Mouse (Mus musculus) kidney, embryonic 16.5 days (tissue): ENCODE results near the gene A630023A22Rik. TPM values are rescaled to one million over a fixed set of nuclear protein-coding genes. Genes with fewer than 3 reads are reported as not detected.

Source experiments
- ATAC-seq: fragments of 200-750 bp; cut with Nextera tagmentation; 2 replicates; pipeline ENCODE4 v1.8.0; 2017; ENCODE audit warnings: moderate TSS enrichment; ENCODE audit not compliant: low FRiP score, low TSS enrichment
- H3K27ac ChIP-seq: fragments of 300-500 bp; sonication (generic); 2 replicates; pipeline ENCODE4 v1.5.1; 2014; ENCODE audit warnings: low read length
- H3K27me3 ChIP-seq: fragments of 300-500 bp; sonication (generic); 2 replicates; pipeline ENCODE4 v1.6.1; 2014; ENCODE audit warnings: low read length, control low read depth, mixed read lengths; ENCODE audit not compliant: insufficient read depth
- H3K36me3 ChIP-seq: fragments of 300-500 bp; sonication (generic); 2 replicates; pipeline ENCODE4 v1.6.1; 2014; ENCODE audit warnings: low read length, control low read depth, mixed read lengths; ENCODE audit not compliant: insufficient read depth
- H3K4me1 ChIP-seq: fragments of 300-500 bp; sonication (generic); 2 replicates; pipeline ENCODE4 v1.6.1; 2014; ENCODE audit warnings: low read length, control low read depth, mixed read lengths; ENCODE audit not compliant: insufficient read depth
- H3K4me2 ChIP-seq: fragments of 300-500 bp; sonication (generic); replicated peaks from 2 replicates; pipeline ENCODE4 v1.6.1; 2014; ENCODE audit warnings: low read depth, low read length
- H3K4me3 ChIP-seq: fragments of 300-500 bp; sonication (generic); 2 replicates; pipeline ENCODE4 v1.5.1; 2014; ENCODE audit warnings: mild to moderate bottlenecking, low read length
- H3K9ac ChIP-seq: fragments of 300-500 bp; sonication (generic); replicated peaks from 2 replicates; pipeline ENCODE4 v1.6.1; 2014; ENCODE audit warnings: low read length
- H3K9me3 ChIP-seq: fragments of 300-500 bp; sonication (generic); 2 replicates; pipeline ENCODE4 v1.6.1; 2016; ENCODE audit warnings: low read length, control low read depth
- WGBS: fragments of 180-500 bp; shearing (Covaris S2); extraction: QIAGEN DNeasy Blood & Tissue Kit; methylation state at CpG from one replicate; pipeline ENCODE4 v1.1.7; 2014; 5-methylcytosine and 5-hydroxymethylcytosine counted together
- polyA plus RNA-seq: library from polyadenylated mRNA; unstranded; fragments of >200 nt; fragmentation: Nextera tagmentation; extraction: Ambion mirVana; gene quantifications from 2 replicates; pipeline ENCODE4 v1.2.1, GENCODE M21; 2015

Gene A630023A22Rik
- polyA plus RNA-seq, 1 experiment from 2014 or later, result not detected

DNA sequence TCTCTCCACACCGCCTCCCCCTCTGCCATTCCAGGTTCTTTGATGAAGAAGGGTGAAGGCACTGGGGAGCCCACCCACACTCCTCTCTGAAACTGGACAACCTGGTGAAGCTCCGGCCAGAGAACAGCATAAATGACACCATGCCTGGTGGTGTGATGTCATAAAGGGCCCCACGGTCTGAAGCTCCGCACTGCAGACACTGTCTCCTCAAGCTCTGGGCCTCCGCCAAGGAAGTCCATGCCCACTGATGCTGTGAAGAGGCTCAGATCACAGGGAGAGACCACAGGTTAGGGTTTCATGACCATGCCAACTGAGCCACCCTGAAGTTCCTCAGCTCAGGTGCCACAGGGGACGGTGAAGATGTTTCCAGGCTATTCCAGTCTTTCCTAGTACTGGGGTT lies 50.0 kb downstream of the A630023A22Rik start, which contains the start of gene Antxrl:
Gene Antxrl (plus strand): TSS at position 192 of the 400 bp plus-strand sequence.
- 85% methylated on average over 6 of the region's 6 CpGs for WGBS

DNA sequence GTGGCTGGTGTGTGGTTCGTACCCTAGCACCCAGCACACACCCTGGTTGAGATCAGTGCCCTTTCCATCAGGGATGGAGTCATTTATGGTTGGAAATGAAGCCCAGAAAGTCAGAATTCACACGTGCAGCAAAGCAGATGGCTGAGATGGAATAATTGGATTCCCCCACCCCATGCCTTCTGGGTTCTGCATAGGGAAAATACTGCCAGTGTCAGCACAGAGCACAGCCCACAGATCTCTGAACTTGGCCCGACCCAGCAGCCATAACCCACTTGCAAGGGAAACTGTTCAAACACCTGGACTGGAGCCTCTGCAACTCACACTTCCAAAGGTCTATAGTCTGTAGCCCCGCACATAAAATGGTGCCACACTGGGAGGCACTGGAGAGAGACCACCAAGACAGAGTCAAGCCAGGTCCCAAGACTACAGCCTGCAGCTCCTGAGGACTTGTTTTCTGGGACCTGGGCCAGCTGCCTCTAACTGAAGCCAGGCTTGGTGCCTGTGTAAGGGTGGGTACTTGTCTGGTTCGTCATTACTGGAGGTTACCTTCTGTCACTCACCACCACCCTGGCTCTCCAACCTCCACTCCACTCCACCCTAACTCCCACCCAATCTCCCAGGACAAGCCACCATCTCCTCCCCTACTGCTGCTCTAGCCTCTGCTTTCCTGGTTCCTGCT lies 52.3 kb downstream of the A630023A22Rik start:
- H3K27ac ChIP-seq, result no peak overlapping the region
- no peak overlapping the region for H3K4me3 ChIP-seq
- WGBS, result 63% methylated on average over 5 of the region's 5 CpGs
- H3K36me3 ChIP-seq, result no peaks in the 10 kb centered on the region
- H3K9ac ChIP-seq, result no peak overlapping the region
- no peaks in the 10 kb centered on the region for H3K9me3 ChIP-seq
- H3K4me2 ChIP-seq, result no peak overlapping the region
- no peaks in the 10 kb centered on the region for H3K27me3 ChIP-seq
- ATAC-seq, result no peak
- no peaks in the 10 kb centered on the region for H3K4me1 ChIP-seq

More for the DNA sequence above, 50.0 kb downstream of the A630023A22Rik start, which contains the start of gene Antxrl:
- H3K27me3 ChIP-seq, result no peaks in the 10 kb centered on the region
- H3K9ac ChIP-seq, result no peak within 1 kb of the TSS
- H3K27ac ChIP-seq, result no peak within 1 kb of the TSS
- no peak within 1 kb of the TSS for H3K4me3 ChIP-seq
- no peaks in the 10 kb centered on the region for H3K36me3 ChIP-seq
- no peak within 1 kb of the TSS for H3K4me2 ChIP-seq
- ATAC-seq, result no peak
- H3K4me1 ChIP-seq, result no peaks in the 10 kb centered on the region
- no peaks in the 10 kb centered on the region for H3K9me3 ChIP-seq

DNA sequence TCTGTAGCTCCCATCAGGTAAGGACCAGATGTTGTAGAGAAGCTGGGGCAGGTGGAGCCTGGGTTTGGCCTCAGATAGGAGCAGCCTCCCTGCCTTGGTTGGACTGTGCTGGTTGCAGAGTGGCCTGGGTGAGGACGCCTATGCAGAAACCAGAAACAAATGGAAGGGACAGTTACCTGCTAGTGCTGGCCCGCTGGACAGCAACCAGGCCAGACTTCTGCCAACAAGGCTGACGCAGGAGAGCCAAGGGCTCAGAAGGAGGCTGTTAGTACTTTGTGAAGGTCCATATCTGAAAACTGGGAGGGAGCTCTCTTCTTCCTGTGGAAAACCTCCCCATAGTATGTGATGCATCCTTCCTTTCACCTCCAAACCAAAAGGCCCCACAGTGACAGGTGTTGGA lies 59.2 kb downstream of the A630023A22Rik start:
- 62% methylated on average over 3 of the region's 3 CpGs for WGBS
- no peak overlapping the region for H3K4me3 ChIP-seq

GRCm38 (mm10) chr14:34041241-34041640 lies 61.3 kb downstream of the A630023A22Rik start:
- H3K36me3 ChIP-seq, result no peaks in the 10 kb centered on the region
- WGBS, result 87% methylated on average over 4 of the region's 4 CpGs

More for the DNA sequence above, 59.2 kb downstream of the A630023A22Rik start:
- Histone ChIP-seq H3K27me3 (no peaks in the 10 kb centered on the region), H3K4me1 (no peaks in the 10 kb centered on the region), H3K4me2 (no peak overlapping the region), H3K9me3 (no peaks in the 10 kb centered on the region), H3K9ac (no peak overlapping the region), H3K36me3 (no peaks in the 10 kb centered on the region), H3K27ac (no peak overlapping the region)
- no peak for ATAC-seq

DNA sequence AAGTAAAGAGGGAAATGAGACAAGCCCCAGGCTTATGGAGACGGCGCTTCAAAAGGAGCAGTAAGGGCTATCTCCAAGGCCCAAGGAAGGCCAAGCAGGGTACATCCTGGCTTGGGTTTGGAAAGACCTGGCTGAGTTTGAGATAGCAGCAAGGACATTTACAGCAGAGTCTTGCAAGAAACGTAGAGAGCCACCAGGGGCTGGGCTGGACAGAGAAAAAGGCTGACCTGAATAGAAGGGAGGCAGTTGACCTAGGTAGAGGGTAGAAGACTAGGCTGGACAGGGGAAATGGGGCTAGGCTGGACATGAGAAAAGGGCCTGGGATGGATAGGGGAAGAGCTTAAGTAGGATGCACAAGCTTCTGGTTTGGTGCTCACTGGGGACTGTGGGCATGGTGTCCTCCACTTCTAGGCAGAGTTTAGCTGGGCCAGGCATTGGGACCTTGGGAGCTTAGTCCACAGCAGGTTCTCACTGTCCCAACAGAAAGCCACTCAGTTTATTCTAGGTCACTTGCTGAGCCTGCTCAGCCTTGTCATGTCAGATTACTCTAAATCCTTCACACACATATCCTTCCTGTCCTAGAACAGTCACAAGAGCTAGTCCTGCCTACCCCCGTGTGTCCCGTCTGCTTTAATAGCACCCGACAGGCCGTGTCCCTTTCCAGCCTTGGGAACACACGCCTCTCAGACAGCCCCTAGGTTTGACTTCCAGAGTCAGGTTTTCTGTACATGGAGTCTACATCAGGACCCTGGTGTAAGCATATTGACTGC lies 68.5 kb downstream of the A630023A22Rik start:
- WGBS, result 82% methylated on average over 8 of the region's 8 CpGs
- Histone ChIP-seq H3K27me3 (no peaks in the 10 kb centered on the region), H3K9ac (no peak overlapping the region), H3K36me3 (no peaks in the 10 kb centered on the region), H3K4me1 (no peaks in the 10 kb centered on the region), H3K4me3 (no peak overlapping the region), H3K4me2 (no peak overlapping the region), H3K27ac (no peak overlapping the region), H3K9me3 (no peaks in the 10 kb centered on the region)
- no peak for ATAC-seq

More at GRCm38 (mm10) chr14:34041241-34041640, 61.3 kb downstream of the A630023A22Rik start:
- no peak overlapping the region for H3K4me2 ChIP-seq
- H3K9ac ChIP-seq, result no peak overlapping the region
- no peak overlapping the region for H3K4me3 ChIP-seq
- no peak overlapping the region for H3K27ac ChIP-seq
- no peaks in the 10 kb centered on the region for H3K27me3 ChIP-seq
- no peak for ATAC-seq
- no peaks in the 10 kb centered on the region for H3K4me1 ChIP-seq
- H3K9me3 ChIP-seq, result no peaks in the 10 kb centered on the region

DNA sequence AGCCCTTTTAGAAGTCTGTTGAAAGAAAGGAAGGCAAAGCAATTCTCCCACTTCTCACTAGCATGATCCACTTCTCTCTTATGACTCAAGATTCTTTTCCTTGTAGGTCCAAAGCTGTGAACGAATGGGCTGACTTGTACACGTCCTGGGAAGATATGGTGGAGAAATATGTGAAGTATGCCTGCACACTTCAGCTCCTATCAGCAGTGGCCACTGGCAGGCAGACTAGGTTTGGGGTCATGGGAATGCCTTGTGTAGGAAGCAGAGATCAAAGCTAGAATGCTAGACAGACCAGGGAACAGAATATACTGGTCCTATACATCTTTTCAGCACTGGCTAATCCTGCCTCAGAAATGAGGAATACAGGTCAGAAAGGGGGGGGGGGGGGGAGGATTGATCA lies 75.8 kb downstream of the A630023A22Rik start:
- 75% methylated on average over 2 of the region's 2 CpGs for WGBS
- H3K4me3 ChIP-seq, result no peak overlapping the region
- ATAC-seq, result no peak
- H3K4me1 ChIP-seq, result no peaks in the 10 kb centered on the region
- H3K4me2 ChIP-seq, result no peak overlapping the region
- H3K27ac ChIP-seq, result no peak overlapping the region
- H3K36me3 ChIP-seq, result no peaks in the 10 kb centered on the region
- H3K9me3 ChIP-seq, result 0 out of 2 replicates have a peak, but pooled peaks cover 2% of the 10 kb centered on the region
- no peaks in the 10 kb centered on the region for H3K27me3 ChIP-seq
- H3K9ac ChIP-seq, result no peak overlapping the region

DNA sequence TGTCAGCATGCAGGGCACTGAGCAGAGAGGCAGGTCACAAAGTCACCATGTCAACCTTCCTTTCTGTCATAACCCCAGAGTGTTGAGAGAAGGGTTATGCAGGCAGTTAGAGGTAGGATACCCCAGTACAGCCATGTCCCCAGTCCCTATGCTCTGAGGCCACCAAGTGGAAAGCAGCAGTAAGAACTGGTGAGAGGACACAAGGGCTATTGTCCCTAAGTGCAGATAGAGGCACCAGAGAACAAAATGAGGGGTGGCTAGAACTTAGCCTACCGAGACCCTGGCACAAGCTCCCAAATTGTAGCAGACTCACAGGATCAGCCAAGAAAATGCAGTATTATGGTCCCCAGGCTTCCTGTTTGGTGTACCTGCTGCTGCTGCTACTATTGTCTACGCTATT lies 85.6 kb downstream of the A630023A22Rik start:
- no peak for ATAC-seq
- H3K36me3 ChIP-seq, result no peaks in the 10 kb centered on the region
- H3K27me3 ChIP-seq, result no peaks in the 10 kb centered on the region
- no peaks in the 10 kb centered on the region for H3K9me3 ChIP-seq
- 84% methylated on average over 2 of the region's 2 CpGs for WGBS
- H3K9ac ChIP-seq, result no peak overlapping the region
- H3K4me1 ChIP-seq, result no peaks in the 10 kb centered on the region
- H3K4me2 ChIP-seq, result no peak overlapping the region
- no peak overlapping the region for H3K27ac ChIP-seq
- no peak overlapping the region for H3K4me3 ChIP-seq

GRCm38 (mm10) chr14:34016381-34016780 lies 86.2 kb downstream of the A630023A22Rik start, which contains the start of gene Gm5460:
Gene Gm5460 (plus strand): TSS chr14:34016758.
- Histone ChIP-seq H3K27ac (no peak within 1 kb of the TSS), H3K4me1 (no peaks in the 10 kb centered on the region), H3K4me2 (no peak within 1 kb of the TSS), H3K4me3 (no peak within 1 kb of the TSS), H3K36me3 (no peaks in the 10 kb centered on the region), H3K9ac (no peak within 1 kb of the TSS), H3K27me3 (no peaks in the 10 kb centered on the region), H3K9me3 (no peaks in the 10 kb centered on the region)
- ATAC-seq, result no peak
- 95% methylated on average over 4 of the region's 4 CpGs for WGBS

GRCm38 (mm10) chr14:34015063-34015462 lies 87.5 kb downstream of the A630023A22Rik start, which contains the start of gene Gm30083:
Gene Gm30083 (minus strand): TSS chr14:34015182.
- Histone ChIP-seq H3K27ac (no peak within 1 kb of the TSS), H3K4me2 (no peak within 1 kb of the TSS), H3K9me3 (no peaks in the 10 kb centered on the region), H3K4me3 (no peak within 1 kb of the TSS), H3K36me3 (no peaks in the 10 kb centered on the region), H3K9ac (no peak within 1 kb of the TSS), H3K27me3 (no peaks in the 10 kb centered on the region), H3K4me1 (no peaks in the 10 kb centered on the region)
- 81% methylated on average over 3 of the region's 3 CpGs for WGBS
- no peak for ATAC-seq

DNA sequence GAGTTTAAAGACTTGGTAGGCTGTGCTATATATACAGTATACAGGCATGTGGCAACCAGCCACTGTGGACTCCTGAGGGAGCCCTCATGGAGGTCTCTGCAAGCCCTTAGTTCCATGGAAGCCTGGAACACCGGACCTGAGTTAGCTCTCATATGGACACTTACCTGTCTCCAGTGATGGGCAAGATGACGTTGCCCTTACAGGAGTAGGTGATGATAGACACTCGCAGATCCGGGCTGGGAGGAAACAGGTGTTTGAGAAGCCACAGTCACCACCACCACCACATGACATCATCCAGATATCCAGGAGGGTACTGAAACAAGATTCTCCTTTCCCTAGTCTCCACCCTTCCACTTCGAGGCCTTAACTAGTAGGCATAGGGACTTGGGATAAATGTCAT lies 100.2 kb downstream of the A630023A22Rik start:
- H3K4me3 ChIP-seq, result no peak overlapping the region
- H3K27me3 ChIP-seq, result no peaks in the 10 kb centered on the region
- no peak overlapping the region for H3K9ac ChIP-seq
- no peak overlapping the region for H3K27ac ChIP-seq
- no peak for ATAC-seq
- no peaks in the 10 kb centered on the region for H3K9me3 ChIP-seq
- H3K4me1 ChIP-seq, result no peaks in the 10 kb centered on the region
- WGBS, result 91% methylated on average over 5 of the region's 5 CpGs
- no peak overlapping the region for H3K4me2 ChIP-seq
- H3K36me3 ChIP-seq, result no peaks in the 10 kb centered on the region
